Mouse (Mus musculus) bone marrow, adult 2 months (tissue): ENCODE results near the gene Zfp706.

Experiments used
- CTCF ChIP-seq: fragments of 200-500 bp; IDR thresholded peaks from 2 replicates; pipeline ENCODE4 v1.5.1; 2011; ENCODE audit warnings: low read length, control low read depth; ENCODE audit not compliant: control insufficient read depth, insufficient read depth
- POLR2A ChIP-seq: fragments of 200-500 bp; IDR thresholded peaks from 2 replicates; pipeline ENCODE4 v1.6.1; 2011; ENCODE audit warnings: low read depth, mild to moderate bottlenecking, control low read depth, low read length, borderline replicate concordance; ENCODE audit not compliant: control insufficient read depth

DNA sequence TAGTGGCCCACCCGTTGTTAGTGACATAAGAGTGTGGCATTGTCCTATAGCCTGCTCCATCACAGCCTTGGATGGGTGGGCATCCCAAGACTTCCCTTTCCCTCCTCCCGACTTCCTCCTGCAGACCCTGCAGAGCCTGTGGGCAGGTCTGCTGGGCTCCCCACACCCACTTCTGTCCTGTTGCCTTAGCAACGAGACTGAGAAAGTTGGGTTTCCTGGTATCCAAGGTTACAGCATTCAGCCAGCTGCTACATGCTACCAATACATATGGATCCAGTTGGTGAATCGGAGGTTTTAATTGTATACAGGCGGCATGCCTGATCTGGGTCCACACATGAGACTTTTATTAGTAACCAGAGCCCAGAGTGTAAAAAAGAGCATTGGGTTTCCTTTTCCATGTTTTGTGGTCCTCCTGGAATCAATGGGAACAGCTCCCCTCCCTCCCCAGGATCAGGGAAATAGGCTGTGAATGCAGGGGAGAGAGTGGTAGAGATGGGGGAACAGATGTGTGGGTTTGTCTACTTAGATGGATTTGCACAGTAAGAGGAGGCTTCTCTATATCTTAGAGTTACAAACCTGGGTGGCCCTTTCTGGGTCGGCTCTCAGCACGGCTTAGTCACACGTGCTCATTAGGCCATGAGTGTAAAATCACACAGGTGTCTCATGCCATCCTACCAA is 45.7 kb upstream of the Zfp706 start:
- TF ChIP-seq CTCF: no peak
- TF ChIP-seq POLR2A: no peak
